Mouse (Mus musculus): ENCODE results near the gene Srrm4. TPM values are rescaled to one million over a fixed set of nuclear protein-coding genes. Genes with fewer than 3 reads are reported as not detected.

The Srrm4 gene
- polyA plus RNA-seq, 1 experiment from 2014 or later = 0.45 TPM

- Histone ChIP-seq H3K4me3 (ENCODE audit: low read depth, low read length) (no peak overlapping the region), H3K4me2 (replicated peaks; ENCODE audit: low read depth) (no peak overlapping the region), H3K27me3 (ENCODE audit: control insufficient read depth, insufficient read depth, low read length) (no peaks in the 10 kb centered on the region), H3K4me1 (replicated peaks; ENCODE audit: control insufficient read depth, insufficient read depth) (no peaks in the 10 kb centered on the region), H3K9ac (ENCODE audit: low read length) (no peak overlapping the region), H3K9me3 (ENCODE audit: control insufficient read depth, low read length) (no peaks in the 10 kb centered on the region), H3K36me3 (ENCODE audit: control insufficient read depth, insufficient read depth, low read length) (no peaks in the 10 kb centered on the region), H3K27ac (replicated peaks) (no peak overlapping the region)
- TF ChIP-seq EP300 (optimal IDR thresholded peaks at IDR 0.05) = no peak
- no peak for TF ChIP-seq CTCF (IDR thresholded peaks at IDR 0.05; ENCODE audit: low read depth)
- WGBS = 65% methylated on average over 9 of the region's 9 CpGs
- ATAC-seq (ENCODE audit: low FRiP score, low TSS enrichment) (peak; percentile 64; the same call in 1 of the 2 replicates), DNase-seq (ENCODE audit: low spot score) (no peak)
These were observed 199.0 kb downstream of the Srrm4 start for GRCm38 (mm10) chr5:116392603-116393002.

GRCm38 (mm10) chr5:116389856-116390542 is 201.6 kb downstream of the Srrm4 start:
- H3K9ac ChIP-seq (ENCODE audit: low read length) = no peak overlapping the region
- TF ChIP-seq CTCF (IDR thresholded peaks at IDR 0.05; ENCODE audit: low read depth) (no peak), EP300 (optimal IDR thresholded peaks at IDR 0.05) (no peak)

GRCm38 (mm10) chr5:116389321-116389720 is 202.3 kb downstream of the Srrm4 start:
- ATAC-seq (ENCODE audit: low FRiP score, low TSS enrichment) = no peak
- H3K27ac ChIP-seq (replicated peaks) = no peak overlapping the region
- no peak overlapping the region for H3K9ac ChIP-seq (ENCODE audit: low read length)
- no peak for TF ChIP-seq EP300 (optimal IDR thresholded peaks at IDR 0.05)
- TF ChIP-seq CTCF (IDR thresholded peaks at IDR 0.05; ENCODE audit: low read depth) = no peak
- no peaks in the 10 kb centered on the region for H3K9me3 ChIP-seq (ENCODE audit: control insufficient read depth, low read length)
- no peaks in the 10 kb centered on the region for H3K36me3 ChIP-seq (ENCODE audit: control insufficient read depth, insufficient read depth, low read length)
- H3K27me3 ChIP-seq (ENCODE audit: control insufficient read depth, insufficient read depth, low read length) = no peaks in the 10 kb centered on the region
- H3K4me3 ChIP-seq (ENCODE audit: low read depth, low read length) = no peak overlapping the region
- 67% methylated on average over 4 of the region's 4 CpGs for WGBS
- DNase-seq (ENCODE audit: low spot score) = no peak
- no peak overlapping the region for H3K4me2 ChIP-seq (replicated peaks; ENCODE audit: low read depth)
- H3K4me1 ChIP-seq (replicated peaks; ENCODE audit: control insufficient read depth, insufficient read depth) = no peaks in the 10 kb centered on the region

More at GRCm38 (mm10) chr5:116389856-116390542, 201.6 kb downstream of the Srrm4 start:
- ATAC-seq (ENCODE audit: low FRiP score, low TSS enrichment) (peak; percentile 65; the same call in 1 of the 2 replicates), DNase-seq (ENCODE audit: low spot score) (peak; percentile 49)
- 43% methylated on average over 15 of the region's 15 CpGs for WGBS
- Histone ChIP-seq H3K4me1 (replicated peaks; ENCODE audit: control insufficient read depth, insufficient read depth) (no peaks in the 10 kb centered on the region), H3K27ac (replicated peaks) (peak overlapping the region; percentile 45; the same call in 1 of the 2 replicates), H3K4me3 (ENCODE audit: low read depth, low read length) (no peak overlapping the region), H3K27me3 (ENCODE audit: control insufficient read depth, insufficient read depth, low read length) (no peaks in the 10 kb centered on the region), H3K36me3 (ENCODE audit: control insufficient read depth, insufficient read depth, low read length) (no peaks in the 10 kb centered on the region), H3K4me2 (replicated peaks; ENCODE audit: low read depth) (no peak overlapping the region), H3K9me3 (ENCODE audit: control insufficient read depth, low read length) (no peaks in the 10 kb centered on the region)

Other genes with a start within 250 kb of the Srrm4 start
- 28.9 and 29.0 TPM in 2 replicates for gene Hspb8, start 169.0 kb downstream of the Srrm4 start, polyA plus RNA-seq (2015; fragmentation: Nextera tagmentation; extraction: Ambion mirVana)